Comparison of ENCODE assay signal across 8 mouse cellular contexts in the genomic region with DNA sequence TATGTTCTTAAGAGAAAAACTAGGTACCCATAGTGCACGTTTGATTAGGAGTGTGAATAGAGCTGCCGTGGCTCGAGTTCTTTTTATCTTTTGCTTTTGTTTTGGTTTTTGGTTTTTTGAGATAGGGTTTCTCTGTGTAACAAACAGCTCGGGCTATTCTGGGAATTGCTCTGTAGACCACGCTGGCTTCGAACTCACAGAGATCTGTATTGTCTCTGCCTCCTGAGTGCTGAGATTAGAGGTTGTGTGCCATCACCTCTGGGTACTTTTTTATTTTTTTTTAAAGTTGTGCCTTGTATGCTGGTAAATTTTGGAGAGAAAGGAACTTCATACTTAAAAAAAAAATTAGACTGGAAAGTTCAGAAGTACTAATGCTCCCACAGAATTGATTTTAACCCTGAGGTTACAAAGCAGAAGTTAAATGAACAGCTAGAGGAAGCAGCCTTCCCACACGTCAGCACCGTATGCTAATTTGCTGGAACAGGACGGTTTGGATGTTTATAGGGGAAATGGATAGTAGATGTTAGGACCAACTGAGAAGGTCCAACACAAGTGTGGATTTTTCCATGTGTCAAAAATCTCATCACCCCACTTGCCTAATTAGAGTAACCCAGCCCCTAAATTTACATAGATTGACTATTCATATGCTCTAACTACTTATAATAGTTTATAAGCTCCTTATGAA. TPM values are rescaled to one million over a fixed set of nuclear protein-coding genes. Genes with fewer than 3 reads are reported as not detected.
DNase-seq lines count a peak whose midpoint lies in the region; ATAC-seq and TF ChIP-seq lines count a peak whose summit lies in the region.

No protein-coding gene starts in this region.

- H3K27me3 ChIP-seq in lung, embryonic 14.5 days (ENCODE audit: insufficient read depth, low read length), result no peaks in the 10 kb centered on the region
- H3K27me3 ChIP-seq in forebrain, embryonic 11.5 days (ENCODE audit: control insufficient read depth, insufficient read depth, low read length), result no peaks in the 10 kb centered on the region
- H3K27me3 ChIP-seq in liver, embryonic 11.5 days (replicated peaks; ENCODE audit: control insufficient read depth, insufficient read depth, low read length), result no peaks in the 10 kb centered on the region
- H3K27me3 ChIP-seq in splenic B cell, adult 2 months (ENCODE audit: control insufficient read depth, insufficient read depth, low read length, poor library complexity, severe bottlenecking), result no peaks in the 10 kb centered on the region

- H3K36me3 ChIP-seq in lung, embryonic 14.5 days (ENCODE audit: insufficient read depth), result peaks cover 15% of the 10 kb centered on the region
- H3K36me3 ChIP-seq in forebrain, embryonic 11.5 days (ENCODE audit: control insufficient read depth, insufficient read depth, low read length), result no peaks in the 10 kb centered on the region
- no peaks in the 10 kb centered on the region; the same call in 1 of the 2 replicates for H3K36me3 ChIP-seq in liver, embryonic 11.5 days (ENCODE audit: control insufficient read depth, insufficient read depth, low read length)
- H3K36me3 ChIP-seq in splenic B cell, adult 2 months (ENCODE audit: control insufficient read depth, insufficient read depth, low read length, poor library complexity, severe bottlenecking), result peaks cover 11% of the 10 kb centered on the region; the same call in 1 of the 2 replicates

- no peak overlapping the region for H3K27ac ChIP-seq in lung, embryonic 14.5 days (ENCODE audit: low read depth)
- H3K27ac ChIP-seq in forebrain, embryonic 11.5 days (ENCODE audit: low read depth, low read length), result no peak overlapping the region
- H3K27ac ChIP-seq in liver, embryonic 11.5 days (ENCODE audit: low read depth, low read length), result no peak overlapping the region

- no peak for DNase-seq in lung, embryonic 14.5 days
- DNase-seq in lung, postnatal 25 days (ENCODE audit: low spot score), result no peak
- DNase-seq in forebrain, embryonic 11.5 days (ENCODE audit: low spot score), result no peak
- DNase-seq in liver, embryonic 11.5 days (ENCODE audit: low spot score), result no peak
- peak; percentile 75 for DNase-seq in splenic B cell, adult 2 months (ENCODE audit: low read depth, low spot score)
- DNase-seq in left cerebral cortex, adult 11 months (ENCODE audit: low spot score), result no peak
- no peak for DNase-seq in cerebellum, postnatal 25 days
- DNase-seq in urinary bladder, postnatal 14 days (ENCODE audit: low spot score), result no peak

- no peaks in the 10 kb centered on the region for H3K9me3 ChIP-seq in lung, embryonic 14.5 days (ENCODE audit: low read depth, low read length)
- H3K9me3 ChIP-seq in forebrain, embryonic 11.5 days (ENCODE audit: control insufficient read depth, low read length), result no peaks in the 10 kb centered on the region
- no peaks in the 10 kb centered on the region for H3K9me3 ChIP-seq in liver, embryonic 11.5 days (ENCODE audit: control insufficient read depth, low read length)

- H3K4me2 ChIP-seq in lung, embryonic 14.5 days, result peak overlapping the region; percentile 98
- H3K4me2 ChIP-seq in forebrain, embryonic 11.5 days (ENCODE audit: low read depth, low read length, severe bottlenecking), result peak overlapping the region; percentile 100
- H3K4me2 ChIP-seq in liver, embryonic 11.5 days, result peak overlapping the region; percentile 99

- TF ChIP-seq CTCF in lung, embryonic 14.5 days (IDR thresholded peaks at IDR 0.05; ENCODE audit: low read depth), result no peak

- ATAC-seq in lung, embryonic 14.5 days (ENCODE audit: insufficient read depth), result no peak
- no peak for ATAC-seq in forebrain, embryonic 11.5 days (replicated peaks; ENCODE audit: low FRiP score)
- no peak for ATAC-seq in liver, embryonic 11.5 days (replicated peaks; ENCODE audit: low FRiP score)

- 57% methylated on average over 9 of the region's 9 CpGs for WGBS in lung, embryonic 14.5 days
- WGBS in forebrain, embryonic 11.5 days, result 53% methylated on average over 9 of the region's 9 CpGs
- WGBS in liver, embryonic 11.5 days, result 34% methylated on average over 9 of the region's 9 CpGs

- H3K9ac ChIP-seq in lung, embryonic 14.5 days, result peak overlapping the region; percentile 87; the same call in 1 of the 2 replicates
- H3K9ac ChIP-seq in forebrain, embryonic 11.5 days (ENCODE audit: low read length), result peak overlapping the region; percentile 93; the same call in 1 of the 2 replicates
- peak overlapping the region; percentile 92 for H3K9ac ChIP-seq in liver, embryonic 11.5 days (ENCODE audit: low read depth, low read length)

- H3K4me3 ChIP-seq in lung, embryonic 14.5 days (ENCODE audit: low read depth, low read length), result peak overlapping the region; percentile 90
- peak overlapping the region; percentile 97 for H3K4me3 ChIP-seq in forebrain, embryonic 11.5 days (ENCODE audit: low read depth, low read length)
- peak overlapping the region; percentile 73 for H3K4me3 ChIP-seq in liver, embryonic 11.5 days (ENCODE audit: low read depth, low read length)

- peaks cover 6% of the 10 kb centered on the region for H3K4me1 ChIP-seq in lung, embryonic 14.5 days (ENCODE audit: insufficient read depth)
- H3K4me1 ChIP-seq in forebrain, embryonic 11.5 days (replicated peaks; ENCODE audit: control insufficient read depth, insufficient read depth, low read length), result peaks cover 11% of the 10 kb centered on the region
- peaks cover 25% of the 10 kb centered on the region for H3K4me1 ChIP-seq in liver, embryonic 11.5 days (replicated peaks; ENCODE audit: control insufficient read depth, insufficient read depth, low read length)

RNA-seq across cellular contexts. Expression of a gene that starts 2.5 kb away (rescaled TPM):
- 12.0 and 13.9 TPM in 2 replicates for polyA plus RNA-seq in lung, embryonic 14.5 days (2014; fragmentation: Nextera tagmentation; extraction: Ambion mirVana)
- polyA plus RNA-seq in forebrain, embryonic 11.5 days (2014; fragmentation: Nextera tagmentation; extraction: Ambion mirVana), result 26.2 and 27.3 TPM in 2 replicates
- 8.9 and 9.4 TPM in 2 replicates for polyA plus RNA-seq in liver, embryonic 11.5 days (2014; fragmentation: Nextera tagmentation; extraction: Ambion mirVana)

RNA-seq across cellular contexts. Expression of a gene that starts 24.3 kb away (rescaled TPM):
- polyA plus RNA-seq in lung, embryonic 14.5 days (2014; fragmentation: Nextera tagmentation; extraction: Ambion mirVana), result 9.6 and 10.8 TPM in 2 replicates
- polyA plus RNA-seq in forebrain, embryonic 11.5 days (2014; fragmentation: Nextera tagmentation; extraction: Ambion mirVana), result 31.2 and 33.8 TPM in 2 replicates
- polyA plus RNA-seq in liver, embryonic 11.5 days (2014; fragmentation: Nextera tagmentation; extraction: Ambion mirVana), result 6.1 and 9.1 TPM in 2 replicates

RNA-seq across cellular contexts. Expression of a gene that starts 58.9 kb away (rescaled TPM):
- 0.43 and 0.83 TPM in 2 replicates for polyA plus RNA-seq in lung, embryonic 14.5 days (2014; fragmentation: Nextera tagmentation; extraction: Ambion mirVana)
- 3.0 and 3.1 TPM in 2 replicates for polyA plus RNA-seq in forebrain, embryonic 11.5 days (2014; fragmentation: Nextera tagmentation; extraction: Ambion mirVana)
- 2.5 and 2.6 TPM in 2 replicates for polyA plus RNA-seq in liver, embryonic 11.5 days (2014; fragmentation: Nextera tagmentation; extraction: Ambion mirVana)
